Mouse (Mus musculus) neural tube, embryonic 12.5 days (tissue): ENCODE results near the gene Mical2. TPM values are rescaled to one million over a fixed set of nuclear protein-coding genes. Genes with fewer than 3 reads are reported as not detected.
A peak's percentile ranks its signal among the peaks of the same experiment; 100 is the strongest.

Source experiments
- ATAC-seq: fragments of 200-750 bp; cut with Nextera tagmentation; 2 replicates; pipeline ENCODE4 v1.8.0; 2017; ENCODE audit warnings: low read depth, mild to moderate bottlenecking, moderate TSS enrichment, moderate library complexity; ENCODE audit not compliant: low FRiP score
- H3K27ac ChIP-seq: fragments of 300-500 bp; sonication (generic); 2 replicates; pipeline ENCODE4 v1.5.1; 2016
- H3K27me3 ChIP-seq: fragments of 300-500 bp; sonication (generic); replicated peaks from 2 replicates; pipeline ENCODE4 v1.6.1; 2016; ENCODE audit warnings: mild to moderate bottlenecking
- H3K36me3 ChIP-seq: fragments of 300-500 bp; sonication (generic); 2 replicates; pipeline ENCODE4 v1.6.1; 2016; ENCODE audit warnings: mild to moderate bottlenecking
- H3K4me1 ChIP-seq: fragments of 300-500 bp; sonication (generic); 2 replicates; pipeline ENCODE4 v1.6.1; 2016
- H3K4me2 ChIP-seq: fragments of 300-500 bp; sonication (generic); replicated peaks from 2 replicates; pipeline ENCODE4 v1.6.1; 2016; ENCODE audit warnings: mild to moderate bottlenecking
- H3K4me3 ChIP-seq: fragments of 300-500 bp; sonication (generic); 2 replicates; pipeline ENCODE4 v1.5.1; 2016
- H3K9ac ChIP-seq: fragments of 300-500 bp; sonication (generic); 2 replicates; pipeline ENCODE4 v1.6.1; 2016; ENCODE audit warnings: mild to moderate bottlenecking
- H3K9me3 ChIP-seq: fragments of 300-500 bp; sonication (generic); 2 replicates; pipeline ENCODE4 v1.6.1; 2016; ENCODE audit warnings: mild to moderate bottlenecking
- WGBS: fragments of 180-500 bp; shearing (Covaris S2); methylation state at CpG from one replicate; pipeline ENCODE4 v1.1.7; 2016; 5-methylcytosine and 5-hydroxymethylcytosine counted together
- polyA plus RNA-seq: library from polyadenylated mRNA; unstranded; fragments of >200 nt; fragmentation: Nextera tagmentation; extraction: Ambion mirVana; gene quantifications from 2 replicates; pipeline ENCODE4 v1.2.1, GENCODE M21; 2016

The Mical2 gene
- polyA plus RNA-seq, 1 experiment from 2014 or later = 2.0 TPM

- H3K4me3 ChIP-seq = no peak overlapping the region
- ATAC-seq = no peak
- 84% methylated on average over 3 of the region's 3 CpGs for WGBS
- no peak overlapping the region for H3K9ac ChIP-seq
- peaks cover 9% of the 10 kb centered on the region for H3K4me1 ChIP-seq
- H3K4me2 ChIP-seq = no peak overlapping the region
- no peaks in the 10 kb centered on the region for H3K9me3 ChIP-seq
- no peaks in the 10 kb centered on the region for H3K36me3 ChIP-seq
- H3K27ac ChIP-seq = no peak overlapping the region
- no peaks in the 10 kb centered on the region; the same call in 1 of the 2 replicates for H3K27me3 ChIP-seq
Measured at GRCm38 (mm10) chr7:112359594-112359993, 133.9 kb downstream of the Mical2 start.

- WGBS = 51% methylated on average over 7 of the region's 7 CpGs
- Histone ChIP-seq H3K27me3 (no peaks in the 10 kb centered on the region), H3K9me3 (no peaks in the 10 kb centered on the region), H3K4me2 (no peak overlapping the region), H3K36me3 (no peaks in the 10 kb centered on the region), H3K9ac (no peak overlapping the region), H3K27ac (no peak overlapping the region), H3K4me1 (no peaks in the 10 kb centered on the region), H3K4me3 (no peak overlapping the region)
- no peak for ATAC-seq
Measured at GRCm38 (mm10) chr7:112362574-112363200, 137.0 kb downstream of the Mical2 start.

- no peaks in the 10 kb centered on the region for H3K36me3 ChIP-seq
- no peak overlapping the region for H3K4me2 ChIP-seq
- H3K9ac ChIP-seq = no peak overlapping the region
- H3K9me3 ChIP-seq = no peaks in the 10 kb centered on the region
- ATAC-seq = no peak
- H3K4me3 ChIP-seq = no peak overlapping the region
- no peak overlapping the region for H3K27ac ChIP-seq
- H3K4me1 ChIP-seq = no peaks in the 10 kb centered on the region
- no peaks in the 10 kb centered on the region for H3K27me3 ChIP-seq
- WGBS = 81% methylated on average over 3 of the region's 3 CpGs
Measured at GRCm38 (mm10) chr7:112365864-112366263, 140.2 kb downstream of the Mical2 start.

- ATAC-seq = peak; percentile 37; the same call in 1 of the 2 replicates
- no peak overlapping the region for H3K27ac ChIP-seq
- H3K27me3 ChIP-seq = no peaks in the 10 kb centered on the region
- no peaks in the 10 kb centered on the region for H3K36me3 ChIP-seq
- WGBS = 33% methylated on average over 2 of the region's 2 CpGs
- no peak overlapping the region for H3K9ac ChIP-seq
- H3K4me3 ChIP-seq = no peak overlapping the region
- no peaks in the 10 kb centered on the region for H3K9me3 ChIP-seq
- H3K4me1 ChIP-seq = no peaks in the 10 kb centered on the region
- H3K4me2 ChIP-seq = no peak overlapping the region
Measured at GRCm38 (mm10) chr7:112369046-112369445, 143.4 kb downstream of the Mical2 start.

- no peak for ATAC-seq
- no peak overlapping the region for H3K9ac ChIP-seq
- H3K9me3 ChIP-seq = no peaks in the 10 kb centered on the region
- no peaks in the 10 kb centered on the region for H3K4me1 ChIP-seq
- no peak overlapping the region for H3K4me3 ChIP-seq
- WGBS = 92% methylated on average over 3 of the region's 3 CpGs
- no peak overlapping the region for H3K27ac ChIP-seq
- H3K36me3 ChIP-seq = no peaks in the 10 kb centered on the region
- no peaks in the 10 kb centered on the region for H3K27me3 ChIP-seq
- no peak overlapping the region for H3K4me2 ChIP-seq
Measured at GRCm38 (mm10) chr7:112369977-112370376, 144.3 kb downstream of the Mical2 start.

- no peaks in the 10 kb centered on the region for H3K4me1 ChIP-seq
- no peaks in the 10 kb centered on the region for H3K9me3 ChIP-seq
- no peaks in the 10 kb centered on the region for H3K36me3 ChIP-seq
- no peak overlapping the region for H3K9ac ChIP-seq
- no peak overlapping the region for H3K4me3 ChIP-seq
- no peaks in the 10 kb centered on the region for H3K27me3 ChIP-seq
- WGBS = 85% methylated on average over 2 of the region's 2 CpGs
- no peak for ATAC-seq
- H3K4me2 ChIP-seq = no peak overlapping the region
- no peak overlapping the region for H3K27ac ChIP-seq
Measured at GRCm38 (mm10) chr7:112371387-112371786, 145.7 kb downstream of the Mical2 start.

- WGBS = 92% methylated on average over 5 of the region's 5 CpGs
- Histone ChIP-seq H3K9ac (no peak overlapping the region), H3K4me1 (no peaks in the 10 kb centered on the region), H3K27ac (no peak overlapping the region), H3K4me3 (no peak overlapping the region), H3K36me3 (no peaks in the 10 kb centered on the region), H3K4me2 (no peak overlapping the region), H3K27me3 (no peaks in the 10 kb centered on the region), H3K9me3 (no peaks in the 10 kb centered on the region)
- no peak for ATAC-seq
Measured at GRCm38 (mm10) chr7:112374035-112374434, 148.4 kb downstream of the Mical2 start.

- Histone ChIP-seq H3K4me2 (no peak overlapping the region), H3K4me1 (no peaks in the 10 kb centered on the region), H3K9me3 (no peaks in the 10 kb centered on the region), H3K27me3 (no peaks in the 10 kb centered on the region), H3K4me3 (no peak overlapping the region), H3K27ac (no peak overlapping the region), H3K9ac (no peak overlapping the region), H3K36me3 (no peaks in the 10 kb centered on the region)
- 86% methylated on average over 9 of the region's 9 CpGs for WGBS
- no peak for ATAC-seq
Measured at GRCm38 (mm10) chr7:112375062-112375461, 149.4 kb downstream of the Mical2 start.

- 79% methylated on average over 5 of the region's 5 CpGs for WGBS
- no peak overlapping the region for H3K4me2 ChIP-seq
- H3K27me3 ChIP-seq = no peaks in the 10 kb centered on the region
- no peaks in the 10 kb centered on the region for H3K36me3 ChIP-seq
- H3K27ac ChIP-seq = no peak overlapping the region
- no peaks in the 10 kb centered on the region for H3K9me3 ChIP-seq
- ATAC-seq = no peak
- no peak overlapping the region for H3K9ac ChIP-seq
- H3K4me3 ChIP-seq = no peak overlapping the region
- no peaks in the 10 kb centered on the region for H3K4me1 ChIP-seq
Measured at GRCm38 (mm10) chr7:112375900-112376299, 150.2 kb downstream of the Mical2 start.

- H3K27ac ChIP-seq = no peak overlapping the region
- no peaks in the 10 kb centered on the region for H3K4me1 ChIP-seq
- no peak overlapping the region for H3K4me2 ChIP-seq
- no peaks in the 10 kb centered on the region for H3K36me3 ChIP-seq
- H3K27me3 ChIP-seq = 0 out of 2 replicates have a peak, but pooled peaks cover 5% of the 10 kb centered on the region
- WGBS = 67% methylated on average over 2 of the region's 2 CpGs
- no peaks in the 10 kb centered on the region for H3K9me3 ChIP-seq
- H3K4me3 ChIP-seq = no peak overlapping the region
- no peak overlapping the region for H3K9ac ChIP-seq
- ATAC-seq = no peak
Measured at GRCm38 (mm10) chr7:112376611-112377010, 151.0 kb downstream of the Mical2 start.

- Histone ChIP-seq H3K9me3 (no peaks in the 10 kb centered on the region), H3K9ac (no peak overlapping the region), H3K4me3 (no peak overlapping the region), H3K27me3 (0 out of 2 replicates have a peak, but pooled peaks cover 5% of the 10 kb centered on the region), H3K27ac (no peak overlapping the region), H3K4me2 (no peak overlapping the region), H3K4me1 (no peaks in the 10 kb centered on the region), H3K36me3 (no peaks in the 10 kb centered on the region)
- ATAC-seq = no peak
- 40% methylated on average over 8 of the region's 8 CpGs for WGBS
Measured at GRCm38 (mm10) chr7:112377314-112377713, 151.7 kb downstream of the Mical2 start.

GRCm38 (mm10) chr7:112378056-112378455 is 152.4 kb downstream of the Mical2 start:
- no peak overlapping the region for H3K9ac ChIP-seq
- H3K4me2 ChIP-seq = no peak overlapping the region
- 81% methylated on average over 5 of the region's 5 CpGs for WGBS
- no peaks in the 10 kb centered on the region for H3K4me1 ChIP-seq
- H3K36me3 ChIP-seq = no peaks in the 10 kb centered on the region
- no peak overlapping the region for H3K4me3 ChIP-seq
- H3K27ac ChIP-seq = no peak overlapping the region
- no peaks in the 10 kb centered on the region for H3K9me3 ChIP-seq
- H3K27me3 ChIP-seq = 0 out of 2 replicates have a peak, but pooled peaks cover 5% of the 10 kb centered on the region
- ATAC-seq = no peak

- Histone ChIP-seq H3K27me3 (0 out of 2 replicates have a peak, but pooled peaks cover 5% of the 10 kb centered on the region), H3K4me3 (no peak overlapping the region), H3K4me2 (no peak overlapping the region), H3K9me3 (no peaks in the 10 kb centered on the region), H3K4me1 (no peaks in the 10 kb centered on the region), H3K36me3 (no peaks in the 10 kb centered on the region), H3K9ac (no peak overlapping the region), H3K27ac (no peak overlapping the region)
- no peak for ATAC-seq
- WGBS = 90% methylated on average over 5 of the region's 5 CpGs
Measured at GRCm38 (mm10) chr7:112378476-112378875, 152.8 kb downstream of the Mical2 start.
